Mouse (Mus musculus) G1E (cell line): ENCODE data around the gene Agl. TPM values are rescaled to one million over a fixed set of nuclear protein-coding genes. Genes with fewer than 3 reads are reported as not detected.

Source experiments
- ATAC-seq: 2 replicates; pipeline ENCODE4 v1.8.0; 2016; ENCODE audit warnings: mild to moderate bottlenecking; ENCODE audit not compliant: insufficient number of reproducible peaks, poor library complexity, low FRiP score, severe bottlenecking; ENCODE audit errors: extremely low read depth
- DNase-seq: peaks from one replicate; pipeline ENCODE4 v3.0.0; 2012; ENCODE audit warnings: low spot score
- H3K27me3 ChIP-seq: 2 replicates; pipeline ENCODE4 v1.6.1; 2012; ENCODE audit warnings: mild to moderate bottlenecking, low read length, inconsistent platforms; ENCODE audit not compliant: insufficient read depth
- H3K36me3 ChIP-seq: replicated peaks from 2 replicates; pipeline ENCODE3; 2012; ENCODE audit warnings: mild to moderate bottlenecking, inconsistent platforms
- H3K4me1 ChIP-seq: 2 replicates; pipeline ENCODE4 v1.6.1; 2012; ENCODE audit warnings: low read depth, low read length, inconsistent platforms, mixed read lengths; ENCODE audit not compliant: insufficient read depth
- H3K4me3 ChIP-seq: 2 replicates; pipeline ENCODE4 v1.5.1; 2012; ENCODE audit warnings: low read depth, mild to moderate bottlenecking, inconsistent platforms, low read length, moderate library complexity, mixed read lengths
- H3K9me3 ChIP-seq: replicated peaks from 2 replicates; pipeline ENCODE4 v1.6.1; 2012; ENCODE audit warnings: inconsistent platforms
- CTCF ChIP-seq: IDR thresholded peaks from 2 replicates; pipeline ENCODE4 v1.5.1; 2012; ENCODE audit warnings: low read depth, low read length, inconsistent platforms, mixed read lengths
- GATA1 ChIP-seq: IDR thresholded peaks from 2 replicates; pipeline ENCODE4 v1.6.1; 2012; ENCODE audit warnings: borderline replicate concordance, low read length, inconsistent platforms, mixed read lengths
- GATA2 ChIP-seq: IDR thresholded peaks from 2 replicates; pipeline ENCODE4 v1.6.1; 2012; ENCODE audit warnings: low read depth, low read length, inconsistent platforms, borderline replicate concordance
- POLR2AphosphoS5 ChIP-seq: IDR thresholded peaks from 2 replicates; pipeline ENCODE4 v1.6.1; 2012; ENCODE audit warnings: low read depth, low read length, inconsistent platforms; ENCODE audit not compliant: insufficient replicate concordance
- TAL1 ChIP-seq: conservative IDR thresholded peaks from 2 replicates; pipeline ENCODE4 v1.6.1; 2012; ENCODE audit warnings: low read depth, low read length, inconsistent platforms, mixed read lengths
- polyA plus RNA-seq: library from polyadenylated mRNA; stranded (reverse); fragments of >175 nt; gene quantifications from 2 replicates; pipeline ENCODE4 v1.2.3, GENCODE M21; 2012
- total RNA-seq, 2 experiments: library from RNA; stranded (forward) in 1 of 2; stranded (reverse) in 1 of 2; fragments of 200-1000 nt in 1 of 2; fragments of >200 nt in 1 of 2; fragmentation: Nextera tagmentation in 1 of 2; gene quantifications; 2 replicates each; pipeline ENCODE4 v1.2.3; 2014 to 2017

The Agl gene
- total and polyA plus RNA-seq, 3 experiments, result 1.7 to 33.6 (median 15.1) TPM

- H3K4me3 ChIP-seq, result peak overlapping the region; percentile 92
- peaks cover 28% of the 10 kb centered on the region for H3K36me3 ChIP-seq
- H3K9me3 ChIP-seq, result no peaks in the 10 kb centered on the region
- H3K27me3 ChIP-seq, result no peaks in the 10 kb centered on the region; the same call in 1 of the 2 replicates
- ATAC-seq (peak; percentile 66), DNase-seq (no peak)
- peaks cover 30% of the 10 kb centered on the region for H3K4me1 ChIP-seq
- no peak for TF ChIP-seq GATA2
- TF ChIP-seq TAL1, result no peak
- no peak for TF ChIP-seq CTCF
- TF ChIP-seq GATA1, result no peak
- TF ChIP-seq POLR2AphosphoS5, result no peak
These were observed 696 bp upstream of the Agl start for GRCm38 (mm10) chr3:116808507-116809217.

- Histone ChIP-seq H3K4me3 (no peak overlapping the region), H3K9me3 (no peaks in the 10 kb centered on the region), H3K36me3 (peaks cover 49% of the 10 kb centered on the region), H3K27me3 (no peaks in the 10 kb centered on the region), H3K4me1 (peaks cover 33% of the 10 kb centered on the region)
- ATAC-seq (no peak), DNase-seq (no peak)
- TF ChIP-seq CTCF (no peak), TAL1 (no peak), POLR2AphosphoS5 (no peak), GATA1 (no peak), GATA2 (no peak)
These were observed 2.1 kb downstream of the Agl start for GRCm38 (mm10) chr3:116805866-116806265.

GRCm38 (mm10) chr3:116804746-116805285, 3.1 kb downstream of the Agl start:
- no peaks in the 10 kb centered on the region for H3K27me3 ChIP-seq
- peaks cover 54% of the 10 kb centered on the region for H3K36me3 ChIP-seq
- no peak for ATAC-seq
- TF ChIP-seq GATA2, result no peak
- no peak for TF ChIP-seq GATA1
- TF ChIP-seq TAL1, result no peak
- TF ChIP-seq CTCF, result no peak
- TF ChIP-seq POLR2AphosphoS5, result no peak
- DNase-seq, result no peak
- peaks cover 33% of the 10 kb centered on the region for H3K4me1 ChIP-seq
- no peaks in the 10 kb centered on the region for H3K9me3 ChIP-seq
- H3K4me3 ChIP-seq, result no peak overlapping the region

GRCm38 (mm10) chr3:116801755-116802154, 6.2 kb downstream of the Agl start:
- Histone ChIP-seq H3K4me1 (peaks cover 14% of the 10 kb centered on the region), H3K4me3 (no peak overlapping the region), H3K27me3 (no peaks in the 10 kb centered on the region), H3K36me3 (peaks cover 66% of the 10 kb centered on the region), H3K9me3 (no peaks in the 10 kb centered on the region)
- no peak for TF ChIP-seq TAL1
- TF ChIP-seq POLR2AphosphoS5, result no peak
- TF ChIP-seq GATA2, result no peak
- TF ChIP-seq CTCF, result no peak
- no peak for TF ChIP-seq GATA1
- DNase-seq, result no peak
- ATAC-seq, result no peak

- no peak for TF ChIP-seq POLR2AphosphoS5
- no peak for TF ChIP-seq GATA2
- no peak for TF ChIP-seq GATA1
- no peak for TF ChIP-seq CTCF
- no peak for TF ChIP-seq TAL1
- no peak for DNase-seq
These were observed 9.0 kb downstream of the Agl start for GRCm38 (mm10) chr3:116798821-116799510.

GRCm38 (mm10) chr3:116788851-116789250, 19.1 kb downstream of the Agl start:
- no peak for DNase-seq
- ATAC-seq, result no peak
- Histone ChIP-seq H3K27me3 (no peaks in the 10 kb centered on the region), H3K4me1 (no peaks in the 10 kb centered on the region), H3K4me3 (no peak overlapping the region), H3K9me3 (no peaks in the 10 kb centered on the region), H3K36me3 (peaks cover 72% of the 10 kb centered on the region)
- no peak for TF ChIP-seq POLR2AphosphoS5
- no peak for TF ChIP-seq GATA1

More at GRCm38 (mm10) chr3:116798821-116799510, 9.0 kb downstream of the Agl start:
- H3K27me3 ChIP-seq, result no peaks in the 10 kb centered on the region
- H3K9me3 ChIP-seq, result no peaks in the 10 kb centered on the region
- peaks cover 63% of the 10 kb centered on the region for H3K36me3 ChIP-seq
- H3K4me1 ChIP-seq, result peaks cover 5% of the 10 kb centered on the region; the same call in 1 of the 2 replicates
- H3K4me3 ChIP-seq, result no peak overlapping the region
- no peak for ATAC-seq
